Mouse (Mus musculus): ENCODE measurements around the gene Rap1gap. TPM values are rescaled to one million over a fixed set of nuclear protein-coding genes. Genes with fewer than 3 reads are reported as not detected.

The Rap1gap gene
- polyA plus RNA-seq, 1 experiment from 2014 or later = 1.2 TPM

DNA sequence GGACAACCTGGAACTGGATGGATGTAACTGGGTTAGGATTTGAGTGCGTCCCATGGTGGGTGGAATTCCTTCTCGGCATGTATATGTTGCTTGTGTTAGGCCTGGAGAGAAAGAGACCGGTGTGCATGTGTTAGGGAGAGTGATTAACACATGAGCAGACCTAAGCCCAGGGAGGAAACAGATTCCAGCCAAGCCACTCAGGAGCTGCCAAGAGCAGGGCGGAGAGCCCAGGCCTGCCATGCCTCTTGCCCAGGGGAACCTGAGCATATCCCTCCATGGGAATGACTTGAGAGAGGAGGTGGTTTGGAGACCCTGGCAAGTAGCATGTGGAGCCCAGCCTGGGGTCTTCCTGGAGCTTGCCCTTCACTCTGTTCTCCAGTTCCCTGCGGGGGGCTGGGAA lies 13.4 kb downstream of the Rap1gap start:
- peaks cover 4% of the 10 kb centered on the region; the same call in 1 of the 2 replicates for H3K4me1 ChIP-seq (replicated peaks)
- no peak overlapping the region for H3K4me2 ChIP-seq
- H3K9me3 ChIP-seq (replicated peaks) = no peaks in the 10 kb centered on the region
- no peak overlapping the region for H3K9ac ChIP-seq
- H3K27ac ChIP-seq = no peak overlapping the region
- DNase-seq (no peak), ATAC-seq (ENCODE audit: low read depth) (no peak)
- no peak overlapping the region for H3K4me3 ChIP-seq (replicated peaks)
- peaks cover 51% of the 10 kb centered on the region for H3K27me3 ChIP-seq
- no peaks in the 10 kb centered on the region for H3K36me3 ChIP-seq
- WGBS (ENCODE audit: insufficient replicate concordance) = 72% methylated on average over 5 of the region's 5 CpGs

DNA sequence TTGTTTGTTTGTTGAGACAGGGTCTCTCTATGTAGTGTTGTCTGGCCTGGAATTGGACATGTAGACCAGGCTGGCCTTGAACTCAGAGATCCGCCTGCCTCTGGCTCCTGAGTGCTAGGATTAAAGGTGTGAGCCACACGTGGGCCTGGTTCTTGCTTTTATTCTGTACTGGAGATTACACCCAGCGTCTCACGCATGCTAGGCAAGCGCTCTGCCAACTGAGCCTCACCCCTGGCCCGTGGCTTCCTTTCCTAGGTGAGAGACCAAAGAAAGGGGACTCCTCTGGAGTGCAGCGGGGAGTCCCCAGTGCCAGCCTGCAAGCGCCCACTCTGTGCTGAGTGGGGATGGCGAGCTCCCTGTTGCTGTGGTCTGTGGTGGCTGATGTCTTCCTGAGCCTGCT lies 14.0 kb downstream of the Rap1gap start:
- Histone ChIP-seq H3K36me3 (no peaks in the 10 kb centered on the region), H3K4me2 (no peak overlapping the region), H3K9me3 (replicated peaks) (no peaks in the 10 kb centered on the region), H3K27ac (no peak overlapping the region), H3K9ac (no peak overlapping the region), H3K4me1 (replicated peaks) (peaks cover 4% of the 10 kb centered on the region; the same call in 1 of the 2 replicates), H3K27me3 (peaks cover 55% of the 10 kb centered on the region), H3K4me3 (replicated peaks) (no peak overlapping the region)
- ATAC-seq (ENCODE audit: low read depth) (no peak), DNase-seq (no peak)
- 65% methylated on average over 9 of the region's 9 CpGs for WGBS (ENCODE audit: insufficient replicate concordance)

DNA sequence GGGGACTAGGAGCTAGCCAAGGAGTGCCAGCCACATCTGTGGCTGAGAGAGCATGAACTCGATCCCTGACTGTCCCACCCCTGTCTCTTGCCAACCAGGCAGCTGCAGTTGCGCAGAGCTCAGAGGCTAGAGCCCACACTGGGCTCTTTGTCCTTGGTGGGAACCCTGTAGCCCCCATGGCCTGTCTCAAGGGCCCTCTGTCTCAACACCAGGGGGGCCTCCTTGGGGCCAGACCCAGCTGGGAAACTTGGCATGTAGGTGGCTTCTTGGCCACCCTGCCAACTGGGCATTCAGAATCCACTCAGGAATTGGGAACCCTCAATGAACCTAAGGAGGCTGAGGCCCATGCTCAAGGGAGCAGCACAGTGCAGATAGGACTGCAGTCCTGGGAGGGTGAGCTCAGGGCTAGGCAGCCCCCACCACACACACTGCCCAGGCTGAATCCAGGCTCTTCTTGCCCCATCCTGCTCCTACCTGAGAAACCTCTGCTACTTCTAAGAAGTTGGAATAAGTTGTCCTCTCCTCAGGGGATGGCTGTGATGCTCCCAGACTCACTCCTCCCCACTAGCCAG lies 15.5 kb downstream of the Rap1gap start:
- Histone ChIP-seq H3K9ac (no peak overlapping the region), H3K9me3 (replicated peaks) (no peaks in the 10 kb centered on the region), H3K27ac (no peak overlapping the region), H3K4me3 (replicated peaks) (no peak overlapping the region), H3K4me1 (replicated peaks) (peaks cover 4% of the 10 kb centered on the region; the same call in 1 of the 2 replicates), H3K4me2 (no peak overlapping the region), H3K36me3 (no peaks in the 10 kb centered on the region), H3K27me3 (peaks cover 63% of the 10 kb centered on the region)
- ATAC-seq (ENCODE audit: low read depth) = no peak
- WGBS (ENCODE audit: insufficient replicate concordance) = 58% methylated on average over 2 of the region's 2 CpGs
- DNase-seq = no peak

GRCm38 (mm10) chr4:137680721-137681120 lies 16.2 kb downstream of the Rap1gap start:
- Histone ChIP-seq H3K4me2 (no peak overlapping the region), H3K4me1 (replicated peaks) (peaks cover 4% of the 10 kb centered on the region; the same call in 1 of the 2 replicates), H3K27me3 (peaks cover 69% of the 10 kb centered on the region), H3K36me3 (no peaks in the 10 kb centered on the region), H3K4me3 (replicated peaks) (no peak overlapping the region), H3K9ac (no peak overlapping the region), H3K27ac (no peak overlapping the region), H3K9me3 (replicated peaks) (no peaks in the 10 kb centered on the region)
- DNase-seq (no peak), ATAC-seq (ENCODE audit: low read depth) (no peak)
- 32% methylated on average over 7 of the region's 7 CpGs for WGBS (ENCODE audit: insufficient replicate concordance)

GRCm38 (mm10) chr4:137681408-137682104 lies 17.0 kb downstream of the Rap1gap start:
- DNase-seq (no peak), ATAC-seq (ENCODE audit: low read depth) (no peak)
- peaks cover 4% of the 10 kb centered on the region; the same call in 1 of the 2 replicates for H3K4me1 ChIP-seq (replicated peaks)
- H3K9me3 ChIP-seq (replicated peaks) = no peaks in the 10 kb centered on the region
- H3K27ac ChIP-seq = no peak overlapping the region
- no peaks in the 10 kb centered on the region for H3K36me3 ChIP-seq
- H3K27me3 ChIP-seq = peaks cover 67% of the 10 kb centered on the region
- peak overlapping the region; percentile 18; the same call in 1 of the 2 replicates for H3K4me3 ChIP-seq (replicated peaks)
- H3K4me2 ChIP-seq = peak overlapping the region; percentile 35
- WGBS (ENCODE audit: insufficient replicate concordance) = 8% methylated on average over 52 of the region's 52 CpGs
- no peak overlapping the region for H3K9ac ChIP-seq

GRCm38 (mm10) chr4:137682961-137683453 lies 18.5 kb downstream of the Rap1gap start:
- WGBS (ENCODE audit: insufficient replicate concordance) = 37% methylated on average over 7 of the region's 7 CpGs
- ATAC-seq (ENCODE audit: low read depth) = peak; percentile 15; the same call in 1 of the 2 replicates
- DNase-seq = no peak
- no peak overlapping the region for H3K4me3 ChIP-seq (replicated peaks)
- no peaks in the 10 kb centered on the region for H3K9me3 ChIP-seq (replicated peaks)
- peaks cover 4% of the 10 kb centered on the region; the same call in 1 of the 2 replicates for H3K4me1 ChIP-seq (replicated peaks)
- H3K4me2 ChIP-seq = no peak overlapping the region
- H3K36me3 ChIP-seq = no peaks in the 10 kb centered on the region
- H3K27ac ChIP-seq = no peak overlapping the region
- no peak overlapping the region for H3K9ac ChIP-seq
- H3K27me3 ChIP-seq = peaks cover 63% of the 10 kb centered on the region

GRCm38 (mm10) chr4:137684830-137685343 lies 20.4 kb downstream of the Rap1gap start:
- peaks cover 4% of the 10 kb centered on the region; the same call in 1 of the 2 replicates for H3K4me1 ChIP-seq (replicated peaks)
- H3K36me3 ChIP-seq = no peaks in the 10 kb centered on the region
- H3K27ac ChIP-seq = no peak overlapping the region
- H3K9me3 ChIP-seq (replicated peaks) = no peaks in the 10 kb centered on the region
- no peak for ATAC-seq (ENCODE audit: low read depth)
- no peak for DNase-seq
- no peak overlapping the region for H3K4me3 ChIP-seq (replicated peaks)
- peaks cover 49% of the 10 kb centered on the region for H3K27me3 ChIP-seq
- no peak overlapping the region for H3K4me2 ChIP-seq
- 23% methylated on average over 9 of the region's 9 CpGs for WGBS (ENCODE audit: insufficient replicate concordance)
- H3K9ac ChIP-seq = no peak overlapping the region

DNA sequence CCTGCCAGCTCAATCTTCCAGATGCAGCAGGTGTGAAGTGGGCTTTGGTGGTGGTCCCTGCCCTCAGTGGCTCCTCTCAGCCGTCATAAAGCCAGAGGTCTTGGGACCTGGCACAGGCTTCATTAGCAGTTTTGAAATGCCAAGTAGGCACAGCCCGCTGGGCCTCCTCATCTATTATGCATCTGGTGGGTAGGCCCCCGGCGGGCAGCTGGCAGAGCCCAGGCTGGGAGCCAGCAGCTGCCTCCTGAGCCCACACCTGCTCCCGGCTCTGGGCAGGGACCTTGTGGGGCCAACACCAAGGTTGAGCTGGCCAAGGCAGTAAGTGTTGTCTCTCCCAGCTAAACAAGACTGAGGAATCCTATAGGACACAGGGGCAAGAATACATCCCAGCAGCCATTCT lies 21.8 kb downstream of the Rap1gap start:
- Histone ChIP-seq H3K4me3 (replicated peaks) (no peak overlapping the region), H3K4me1 (replicated peaks) (peaks cover 3% of the 10 kb centered on the region; the same call in 1 of the 2 replicates), H3K27ac (no peak overlapping the region), H3K27me3 (peaks cover 35% of the 10 kb centered on the region), H3K36me3 (no peaks in the 10 kb centered on the region), H3K4me2 (no peak overlapping the region), H3K9me3 (replicated peaks) (no peaks in the 10 kb centered on the region), H3K9ac (no peak overlapping the region)
- WGBS (ENCODE audit: insufficient replicate concordance) = 66% methylated on average over 5 of the region's 5 CpGs
- ATAC-seq (ENCODE audit: low read depth) = no peak
- no peak for DNase-seq

DNA sequence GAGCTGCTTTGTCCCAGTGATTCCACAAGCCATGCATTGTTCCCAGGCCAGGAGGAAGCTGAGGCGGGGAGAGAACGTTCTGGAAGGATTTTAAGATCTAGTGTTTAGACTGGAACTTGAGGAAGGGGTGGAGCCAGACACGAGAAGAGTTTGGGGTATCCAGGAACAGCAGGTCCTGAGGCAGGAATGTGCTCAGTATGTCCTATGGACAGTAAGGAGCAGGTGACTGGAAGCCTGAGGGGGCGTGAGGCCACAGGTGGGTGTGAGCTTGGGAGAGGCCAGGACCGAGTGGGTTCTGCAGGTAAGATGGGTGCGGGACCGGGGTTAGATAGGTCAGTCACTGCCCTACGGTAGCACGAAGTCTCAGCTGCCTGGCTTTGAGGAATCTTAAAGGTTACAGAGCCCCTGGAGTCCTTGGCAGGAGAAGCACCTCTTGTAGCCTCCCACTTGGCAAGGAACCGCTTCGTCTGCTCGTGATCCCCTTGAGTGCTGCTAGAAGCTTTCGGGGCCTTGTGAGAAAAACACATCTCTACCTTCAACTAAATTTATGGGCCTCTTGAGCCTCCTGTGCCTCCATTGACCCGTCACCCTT lies 22.8 kb downstream of the Rap1gap start:
- no peak overlapping the region for H3K9ac ChIP-seq
- H3K4me3 ChIP-seq (replicated peaks) = no peak overlapping the region
- ATAC-seq (ENCODE audit: low read depth) = no peak
- no peak overlapping the region for H3K27ac ChIP-seq
- DNase-seq = no peak
- H3K36me3 ChIP-seq = no peaks in the 10 kb centered on the region
- H3K4me1 ChIP-seq (replicated peaks) = no peaks in the 10 kb centered on the region
- peaks cover 25% of the 10 kb centered on the region for H3K27me3 ChIP-seq
- WGBS (ENCODE audit: insufficient replicate concordance) = 63% methylated on average over 14 of the region's 14 CpGs
- no peaks in the 10 kb centered on the region for H3K9me3 ChIP-seq (replicated peaks)
- no peak overlapping the region for H3K4me2 ChIP-seq

DNA sequence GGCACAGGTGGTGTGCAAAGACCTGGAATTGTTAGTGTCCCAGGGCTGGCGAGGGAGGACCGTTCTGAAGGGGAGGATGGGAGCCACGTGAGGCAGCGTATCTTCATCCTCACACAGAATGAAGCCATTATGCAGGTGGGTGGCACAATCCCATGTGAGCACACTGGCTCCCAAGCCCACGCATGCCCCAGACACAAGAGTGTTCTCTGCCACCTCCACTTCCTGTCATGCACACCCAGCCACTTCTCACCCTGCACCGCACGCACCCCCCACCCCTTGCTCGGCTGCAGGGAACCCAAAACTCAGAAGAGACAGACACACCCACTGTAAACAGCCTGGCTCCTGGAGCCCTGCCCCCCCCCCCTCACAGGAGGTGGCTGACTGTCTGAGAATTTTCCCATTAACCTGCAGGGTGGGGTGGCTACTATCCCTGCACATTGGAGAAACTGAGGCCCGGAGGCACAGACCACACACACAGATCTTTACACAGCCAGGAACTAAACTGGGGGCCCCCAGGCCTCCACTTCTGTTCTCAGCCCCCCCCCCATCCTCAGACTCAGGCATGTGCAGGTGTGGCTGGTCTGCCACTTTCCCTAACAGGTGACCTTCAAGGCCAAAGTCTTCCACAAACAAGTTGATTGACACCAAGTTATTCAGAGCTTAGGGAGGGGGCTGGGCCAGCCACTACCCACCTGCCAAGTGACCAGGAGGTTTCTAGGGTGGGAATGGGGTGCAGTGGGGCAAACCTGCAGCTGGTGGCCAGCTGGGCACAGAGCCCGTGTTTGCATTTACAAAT lies 27.8 kb downstream of the Rap1gap start:
- no peak overlapping the region for H3K27ac ChIP-seq

More for the DNA sequence above, 27.8 kb downstream of the Rap1gap start:
- Histone ChIP-seq H3K27me3 (0 out of 2 replicates have a peak, but pooled peaks cover 2% of the 10 kb centered on the region), H3K36me3 (no peaks in the 10 kb centered on the region), H3K4me3 (replicated peaks) (no peak overlapping the region), H3K4me2 (no peak overlapping the region), H3K9ac (no peak overlapping the region), H3K9me3 (replicated peaks) (no peaks in the 10 kb centered on the region), H3K4me1 (replicated peaks) (no peaks in the 10 kb centered on the region)
- WGBS (ENCODE audit: insufficient replicate concordance) = 65% methylated on average over 10 of the region's 10 CpGs
- no peak for DNase-seq
- no peak for ATAC-seq (ENCODE audit: low read depth)

All from liver, embryonic 13.5 days (tissue).